Mouse (Mus musculus) liver, embryonic 11.5 days (tissue): ENCODE data around the gene Vmn1r203. TPM values are rescaled to one million over a fixed set of nuclear protein-coding genes. Genes with fewer than 3 reads are reported as not detected.
"Not testable (repeated sequence)": the region's sequence is repeated elsewhere in the genome, so short reads cannot be mapped to it uniquely, and the experiment has no call there.

ENCODE experiments used
- ATAC-seq: fragments of 200-750 bp; cut with Nextera tagmentation; replicated peaks from 2 replicates; pipeline ENCODE4 v1.8.0; 2017; ENCODE audit warnings: moderate number of reproducible peaks, mild to moderate bottlenecking, moderate TSS enrichment, moderate library complexity; ENCODE audit not compliant: low FRiP score
- DNase-seq: peaks from one replicate; pipeline ENCODE4 v3.0.0-alpha.2; 2017; ENCODE audit warnings: low spot score
- H3K27ac ChIP-seq: fragments of 300-500 bp; sonication (generic); 2 replicates; pipeline ENCODE4 v1.5.1; 2014; ENCODE audit warnings: mild to moderate bottlenecking, low read depth, low read length, control low read depth
- H3K27me3 ChIP-seq: fragments of 300-500 bp; sonication (generic); replicated peaks from 2 replicates; pipeline ENCODE4 v1.6.1; 2014; ENCODE audit warnings: low read length, mixed read lengths; ENCODE audit not compliant: control insufficient read depth, insufficient read depth
- H3K36me3 ChIP-seq: fragments of 300-500 bp; sonication (generic); 2 replicates; pipeline ENCODE4 v1.6.1; 2014; ENCODE audit warnings: mild to moderate bottlenecking, low read length, moderate library complexity, mixed read lengths; ENCODE audit not compliant: control insufficient read depth, insufficient read depth
- H3K4me1 ChIP-seq: fragments of 300-500 bp; sonication (generic); replicated peaks from 2 replicates; pipeline ENCODE4 v1.6.1; 2014; ENCODE audit warnings: low read length, mixed read lengths; ENCODE audit not compliant: control insufficient read depth, insufficient read depth
- H3K4me2 ChIP-seq: fragments of 300-500 bp; sonication (generic); 2 replicates; pipeline ENCODE4 v1.6.1; 2014; ENCODE audit warnings: mild to moderate bottlenecking, control low read depth, moderate library complexity
- H3K4me3 ChIP-seq: fragments of 300-500 bp; sonication (generic); 2 replicates; pipeline ENCODE4 v1.5.1; 2014; ENCODE audit warnings: low read depth, low read length, control low read depth
- H3K9ac ChIP-seq: fragments of 300-500 bp; sonication (generic); 2 replicates; pipeline ENCODE4 v1.6.1; 2014; ENCODE audit warnings: low read depth, low read length, control low read depth
- H3K9me3 ChIP-seq: fragments of 300-500 bp; sonication (generic); 2 replicates; pipeline ENCODE4 v1.6.1; 2016; ENCODE audit warnings: low read length, inconsistent platforms, mixed read lengths; ENCODE audit not compliant: control insufficient read depth
- whole genome bisulfite sequencing: fragments of 180-500 bp; shearing (Covaris S2); extraction: QIAGEN DNeasy Blood & Tissue Kit; methylation state at CpG from one replicate; pipeline ENCODE4 v1.1.7; 2014; 5-methylcytosine and 5-hydroxymethylcytosine counted together
- polyA plus RNA-seq: library from polyadenylated mRNA; unstranded; fragments of >200 nt; fragmentation: Nextera tagmentation; extraction: Ambion mirVana; gene quantifications from 2 replicates; pipeline ENCODE4 v1.2.1, GENCODE M21; 2014

The Vmn1r203 gene
- polyA plus RNA-seq = not detected in 2 replicates

DNA sequence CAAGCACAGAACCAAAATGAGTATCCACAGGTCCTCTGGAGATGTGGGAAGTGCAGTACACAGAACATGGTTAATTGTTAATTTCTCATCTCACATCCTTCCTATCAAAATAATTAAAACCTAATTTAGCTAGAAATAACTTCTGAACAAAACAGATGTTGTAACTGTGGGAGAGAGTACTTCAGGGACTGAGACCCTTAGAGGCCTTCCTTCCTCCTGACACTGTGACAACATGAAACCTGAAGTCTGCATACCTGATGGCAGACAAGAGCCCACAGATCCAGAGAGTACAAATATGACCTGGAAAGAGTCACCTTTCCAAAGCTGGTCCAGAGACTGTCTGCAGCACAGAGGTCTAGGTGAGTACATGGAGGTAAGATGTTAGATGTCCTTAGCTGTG is at the start of gene Vmn1r203:
Gene Vmn1r203, plus strand, starts transcription at position 301 of the 400 bp plus-strand sequence.
- no peaks in the 10 kb centered on the region for H3K4me1 ChIP-seq

GRCm38 (mm10) chr13:22471623-22472022 is 46.3 kb upstream of the Vmn1r203 start, which contains the start of gene Vmn1r201:
Vmn1r201 (plus strand) TSS chr13:22471923.
- no peaks in the 10 kb centered on the region for H3K4me1 ChIP-seq
- H3K4me2 ChIP-seq = no peak within 1 kb of the TSS
- 58% methylated on average over 1 of the region's 1 CpGs for WGBS
- no peaks in the 10 kb centered on the region for H3K27me3 ChIP-seq
- no peak within 1 kb of the TSS for H3K27ac ChIP-seq
- no peaks in the 10 kb centered on the region for H3K9me3 ChIP-seq
- H3K4me3 ChIP-seq = no peak within 1 kb of the TSS
- H3K9ac ChIP-seq = no peak within 1 kb of the TSS
- DNase-seq (no peak), ATAC-seq (no peak)
- H3K36me3 ChIP-seq = no peaks in the 10 kb centered on the region

More for the DNA sequence above, at the start of gene Vmn1r203:
- H3K9me3 ChIP-seq = no peaks in the 10 kb centered on the region
- ATAC-seq = no peak
- H3K27ac ChIP-seq = no peak within 1 kb of the TSS
- H3K27me3 ChIP-seq = no peaks in the 10 kb centered on the region
- no peak within 1 kb of the TSS for H3K4me2 ChIP-seq
- no peak within 1 kb of the TSS for H3K9ac ChIP-seq
- H3K4me3 ChIP-seq = no peak within 1 kb of the TSS
- no peaks in the 10 kb centered on the region for H3K36me3 ChIP-seq
- no peak for DNase-seq

DNA sequence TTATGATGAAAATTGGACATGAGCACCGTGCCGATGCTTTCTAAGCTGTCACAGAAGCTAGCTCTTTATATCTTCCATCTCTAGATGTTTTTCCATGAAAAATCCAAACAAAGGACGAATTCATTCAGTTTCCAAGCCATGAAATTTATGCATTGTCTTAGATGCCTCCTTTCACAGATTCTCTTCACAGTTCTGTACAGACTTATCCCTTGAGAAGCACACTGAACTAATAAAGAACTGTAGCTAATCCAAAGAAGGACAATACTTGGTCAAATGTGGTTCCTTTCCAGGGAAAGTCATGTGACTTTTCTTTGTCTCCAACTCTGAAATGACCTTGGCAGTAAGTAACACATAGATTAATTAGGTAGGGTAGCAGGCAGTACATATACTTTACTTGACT is 15.5 kb upstream of the Vmn1r203 start:
- H3K4me1 ChIP-seq = no peaks in the 10 kb centered on the region
- H3K36me3 ChIP-seq = no peaks in the 10 kb centered on the region
- H3K27me3 ChIP-seq = no peaks in the 10 kb centered on the region
- 69% methylated on average over 3 of the region's 3 CpGs for WGBS
- H3K27ac ChIP-seq = no peak overlapping the region
- ATAC-seq (no peak), DNase-seq (no peak)
- H3K9me3 ChIP-seq = no peaks in the 10 kb centered on the region
- no peak overlapping the region for H3K9ac ChIP-seq
- H3K4me2 ChIP-seq = no peak overlapping the region
- H3K4me3 ChIP-seq = no peak overlapping the region

GRCm38 (mm10) chr13:22505281-22505680 is 12.6 kb upstream of the Vmn1r203 start, which contains the start of gene Vmn1r202:
Vmn1r202 (minus strand) TSS chr13:22505381.
- no peak within 1 kb of the TSS for H3K27ac ChIP-seq
- H3K9ac ChIP-seq = no peak within 1 kb of the TSS
- DNase-seq = no peak
- H3K27me3 ChIP-seq = no peaks in the 10 kb centered on the region
- no peak for ATAC-seq
- no peaks in the 10 kb centered on the region for H3K4me1 ChIP-seq
- no peaks in the 10 kb centered on the region for H3K9me3 ChIP-seq
- no peak within 1 kb of the TSS for H3K4me3 ChIP-seq
- H3K36me3 ChIP-seq = no peaks in the 10 kb centered on the region
- H3K4me2 ChIP-seq = no peak within 1 kb of the TSS

DNA sequence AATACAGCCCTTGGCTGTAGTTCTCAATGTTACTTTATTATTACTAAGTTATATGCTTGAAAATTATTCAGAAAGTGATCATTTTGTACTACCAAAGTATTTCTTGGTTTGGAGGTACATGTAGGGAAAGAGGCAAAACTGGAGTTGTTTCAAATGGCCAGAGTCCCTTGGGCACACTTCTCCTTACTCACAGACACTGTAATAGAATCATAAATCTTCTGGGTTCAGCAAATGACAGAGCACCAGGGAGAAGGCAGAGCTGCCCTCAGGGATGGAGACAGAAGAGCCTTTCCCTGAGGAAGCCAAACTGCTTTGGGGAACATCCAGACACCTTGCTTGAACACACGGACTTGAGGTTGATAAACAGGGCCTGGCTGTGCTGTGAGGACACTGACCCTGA is 35.0 kb downstream of the Vmn1r203 start, which contains the start of gene Vmn1r204:
Gene Vmn1r204, plus strand, starts transcription at position 301 of the 400 bp plus-strand sequence.
- H3K4me3 ChIP-seq, H3K27ac ChIP-seq, H3K9me3 ChIP-seq, H3K27me3 ChIP-seq, H3K4me1 ChIP-seq, H3K36me3 ChIP-seq, H3K9ac ChIP-seq, H3K4me2 ChIP-seq, DNase-seq, ATAC-seq: not testable (repeated sequence)
- 45% methylated on average over 1 of the region's 1 CpGs for WGBS

DNA sequence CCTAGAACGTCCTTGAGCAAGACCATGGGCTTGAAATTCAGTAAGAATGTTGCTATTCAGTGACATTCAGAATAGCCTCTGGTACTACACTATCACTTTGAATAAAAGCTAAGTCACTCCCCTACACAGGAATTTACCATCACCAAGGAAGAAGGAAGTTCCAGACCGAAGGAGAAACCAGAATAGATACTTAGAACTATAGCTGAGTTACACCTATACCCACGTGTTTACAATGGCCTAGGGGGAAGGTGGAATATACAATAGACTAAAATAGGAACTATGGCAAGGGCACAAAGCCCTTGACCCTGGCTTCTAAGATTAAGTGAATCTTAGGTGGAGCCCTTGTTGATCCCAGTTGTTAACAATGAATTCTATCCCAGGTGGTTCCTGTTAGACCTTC is 57.0 kb downstream of the Vmn1r203 start:
- not testable (repeated sequence) for H3K27ac ChIP-seq, H3K36me3 ChIP-seq, H3K4me1 ChIP-seq, H3K4me2 ChIP-seq, H3K4me3 ChIP-seq, H3K27me3 ChIP-seq, DNase-seq, ATAC-seq, H3K9ac ChIP-seq, H3K9me3 ChIP-seq
- WGBS = 74% methylated on average over 3 of the region's 3 CpGs

Other genes starting within 250 kb of the Vmn1r203 start
- gene Vmn1r195, start 247.6 kb upstream of the Vmn1r203 start, polyA plus RNA-seq = not detected in 2 replicates
- not detected in 2 replicates for gene Vmn1r196, start 228.2 kb upstream of the Vmn1r203 start, polyA plus RNA-seq
- not detected in 2 replicates for gene Vmn1r197, start 193.5 kb upstream of the Vmn1r203 start, polyA plus RNA-seq
- not detected in 2 replicates for gene Vmn1r198, start 167.8 kb upstream of the Vmn1r203 start, polyA plus RNA-seq
- gene Vmn1r199, start 138.3 kb upstream of the Vmn1r203 start, polyA plus RNA-seq = not detected in 2 replicates
- not detected in 2 replicates for gene Vmn1r200, start 127.7 kb upstream of the Vmn1r203 start, polyA plus RNA-seq
- gene Vmn1r201, start 46.2 kb upstream of the Vmn1r203 start, polyA plus RNA-seq = not detected in 2 replicates
- gene Vmn1r202, start 12.7 kb upstream of the Vmn1r203 start, polyA plus RNA-seq = not detected in 2 replicates
- gene Vmn1r204, start 35.1 kb downstream of the Vmn1r203 start, polyA plus RNA-seq = not detected in 2 replicates
- not detected in 2 replicates for gene Vmn1r205, start 74.9 kb downstream of the Vmn1r203 start, polyA plus RNA-seq
- gene Vmn1r206, start 106.1 kb downstream of the Vmn1r203 start, polyA plus RNA-seq = not detected in 2 replicates
- gene Vmn1r207-ps, start 211.5 kb downstream of the Vmn1r203 start, polyA plus RNA-seq = not detected in 2 replicates